Mouse (Mus musculus) stomach, embryonic 15.5 days (tissue): Measurements from ENCODE around the gene Ptprn2. TPM values are rescaled to one million over a fixed set of nuclear protein-coding genes. Genes with fewer than 3 reads are reported as not detected.

Experiments used
- ATAC-seq: fragments of 200-750 bp; cut with Nextera tagmentation; 2 replicates; pipeline ENCODE4 v1.8.0; 2017; ENCODE audit warnings: low read depth, moderate number of reproducible peaks, moderate TSS enrichment; ENCODE audit not compliant: insufficient read depth, low FRiP score
- H3K27ac ChIP-seq: fragments of 300-500 bp; sonication (generic); 2 replicates; pipeline ENCODE4 v1.5.1; 2015; ENCODE audit warnings: mild to moderate bottlenecking, inconsistent platforms
- H3K27me3 ChIP-seq: fragments of 300-500 bp; sonication (generic); replicated peaks from 2 replicates; pipeline ENCODE4 v1.6.1; 2015; ENCODE audit warnings: inconsistent platforms
- H3K36me3 ChIP-seq: fragments of 300-500 bp; sonication (generic); 2 replicates; pipeline ENCODE4 v1.6.1; 2015; ENCODE audit warnings: inconsistent platforms
- H3K4me1 ChIP-seq: fragments of 300-500 bp; sonication (generic); 2 replicates; pipeline ENCODE4 v1.6.1; 2015; ENCODE audit warnings: inconsistent platforms
- H3K4me2 ChIP-seq: fragments of 300-500 bp; sonication (generic); 2 replicates; pipeline ENCODE4 v1.6.1; 2015; ENCODE audit warnings: mild to moderate bottlenecking, inconsistent platforms
- H3K4me3 ChIP-seq: fragments of 300-500 bp; sonication (generic); replicated peaks from 2 replicates; pipeline ENCODE4 v1.5.1; 2015; ENCODE audit warnings: inconsistent platforms
- H3K9ac ChIP-seq: fragments of 300-500 bp; sonication (generic); 2 replicates; pipeline ENCODE4 v1.6.1; 2015; ENCODE audit warnings: inconsistent platforms
- H3K9me3 ChIP-seq: fragments of 300-500 bp; sonication (generic); 2 replicates; pipeline ENCODE4 v1.6.1; 2016; ENCODE audit warnings: inconsistent platforms
- WGBS: fragments of 180-500 bp; shearing (Covaris S2); methylation state at CpG from one replicate; pipeline ENCODE4 v1.1.7; 2015; 5-methylcytosine and 5-hydroxymethylcytosine counted together
- polyA plus RNA-seq: library from polyadenylated mRNA; unstranded; fragments of >200 nt; fragmentation: Nextera tagmentation; extraction: Ambion mirVana; gene quantifications from 2 replicates; pipeline ENCODE4 v1.2.1, GENCODE M21; 2015

The Ptprn2 gene
- polyA plus RNA-seq, 1 experiment from 2014 or later, result 3.7 TPM

- H3K36me3 ChIP-seq, result no peaks in the 10 kb centered on the region
- H3K4me1 ChIP-seq, result no peaks in the 10 kb centered on the region
- no peak overlapping the region for H3K9ac ChIP-seq
- no peak overlapping the region for H3K4me3 ChIP-seq
- H3K27ac ChIP-seq, result no peak overlapping the region
- no peaks in the 10 kb centered on the region for H3K9me3 ChIP-seq
- no peak overlapping the region for H3K4me2 ChIP-seq
- H3K27me3 ChIP-seq, result no peaks in the 10 kb centered on the region
- WGBS, result 80% methylated on average over 1 of the region's 1 CpGs
- ATAC-seq, result no peak
Measured at GRCm38 (mm10) chr12:116873866-116874585, 388.5 kb downstream of the Ptprn2 start.

- Histone ChIP-seq H3K27me3 (no peaks in the 10 kb centered on the region), H3K9me3 (no peaks in the 10 kb centered on the region), H3K9ac (no peak overlapping the region), H3K36me3 (no peaks in the 10 kb centered on the region), H3K4me3 (no peak overlapping the region), H3K27ac (no peak overlapping the region), H3K4me2 (no peak overlapping the region), H3K4me1 (no peaks in the 10 kb centered on the region)
- 61% methylated on average over 6 of the region's 6 CpGs for whole genome bisulfite sequencing
- ATAC-seq, result no peak
Measured at GRCm38 (mm10) chr12:116887496-116888281, 402.2 kb downstream of the Ptprn2 start.

- Histone ChIP-seq H3K36me3 (no peaks in the 10 kb centered on the region), H3K27ac (no peak overlapping the region), H3K4me2 (no peak overlapping the region), H3K27me3 (no peaks in the 10 kb centered on the region), H3K9ac (no peak overlapping the region), H3K9me3 (no peaks in the 10 kb centered on the region), H3K4me1 (no peaks in the 10 kb centered on the region), H3K4me3 (no peak overlapping the region)
- 70% methylated on average over 2 of the region's 2 CpGs for WGBS
- ATAC-seq, result no peak
Measured at GRCm38 (mm10) chr12:116888856-116889255, 403.3 kb downstream of the Ptprn2 start.

GRCm38 (mm10) chr12:116892584-116892983, 407.1 kb downstream of the Ptprn2 start:
- H3K9ac ChIP-seq, result no peak overlapping the region
- H3K4me3 ChIP-seq, result no peak overlapping the region
- H3K9me3 ChIP-seq, result no peaks in the 10 kb centered on the region
- H3K27ac ChIP-seq, result no peak overlapping the region
- H3K4me2 ChIP-seq, result no peak overlapping the region
- H3K36me3 ChIP-seq, result no peaks in the 10 kb centered on the region
- no peak for ATAC-seq
- H3K4me1 ChIP-seq, result no peaks in the 10 kb centered on the region
- 81% methylated on average over 8 of the region's 8 CpGs for WGBS
- no peaks in the 10 kb centered on the region for H3K27me3 ChIP-seq

- no peaks in the 10 kb centered on the region for H3K36me3 ChIP-seq
- no peak overlapping the region for H3K9ac ChIP-seq
- H3K4me3 ChIP-seq, result no peak overlapping the region
- no peaks in the 10 kb centered on the region for H3K27me3 ChIP-seq
- H3K4me2 ChIP-seq, result no peak overlapping the region
- no peak for ATAC-seq
- H3K9me3 ChIP-seq, result no peaks in the 10 kb centered on the region
- no peaks in the 10 kb centered on the region for H3K4me1 ChIP-seq
- 42% methylated on average over 2 of the region's 2 CpGs for WGBS
- H3K27ac ChIP-seq, result no peak overlapping the region
Measured at GRCm38 (mm10) chr12:116896651-116897050, 411.1 kb downstream of the Ptprn2 start.

GRCm38 (mm10) chr12:116901773-116902172, 416.3 kb downstream of the Ptprn2 start:
- no peak overlapping the region for H3K4me3 ChIP-seq
- WGBS, result 73% methylated on average over 3 of the region's 3 CpGs
- H3K9me3 ChIP-seq, result no peaks in the 10 kb centered on the region
- H3K9ac ChIP-seq, result no peak overlapping the region
- no peaks in the 10 kb centered on the region for H3K27me3 ChIP-seq
- H3K27ac ChIP-seq, result no peak overlapping the region
- no peaks in the 10 kb centered on the region for H3K4me1 ChIP-seq
- no peaks in the 10 kb centered on the region for H3K36me3 ChIP-seq
- no peak overlapping the region for H3K4me2 ChIP-seq
- no peak for ATAC-seq

GRCm38 (mm10) chr12:116907424-116907823, 421.9 kb downstream of the Ptprn2 start:
- Histone ChIP-seq H3K4me1 (no peaks in the 10 kb centered on the region), H3K27ac (no peak overlapping the region), H3K36me3 (no peaks in the 10 kb centered on the region), H3K27me3 (no peaks in the 10 kb centered on the region), H3K4me2 (no peak overlapping the region), H3K9me3 (no peaks in the 10 kb centered on the region), H3K4me3 (no peak overlapping the region), H3K9ac (no peak overlapping the region)
- WGBS, result 53% methylated on average over 1 of the region's 1 CpGs
- peak; percentile 47; the same call in 1 of the 2 replicates for ATAC-seq

- WGBS, result 63% methylated on average over 2 of the region's 2 CpGs
- ATAC-seq, result no peak
- no peaks in the 10 kb centered on the region for H3K4me1 ChIP-seq
Measured at GRCm38 (mm10) chr12:116908668-116909067, 423.1 kb downstream of the Ptprn2 start.

GRCm38 (mm10) chr12:116916776-116917175, 431.3 kb downstream of the Ptprn2 start:
- no peak overlapping the region for H3K27ac ChIP-seq
- H3K36me3 ChIP-seq, result no peaks in the 10 kb centered on the region
- H3K27me3 ChIP-seq, result no peaks in the 10 kb centered on the region
- no peak overlapping the region for H3K9ac ChIP-seq
- 32% methylated on average over 5 of the region's 5 CpGs for WGBS
- no peak overlapping the region for H3K4me3 ChIP-seq
- no peak overlapping the region for H3K4me2 ChIP-seq
- no peaks in the 10 kb centered on the region for H3K9me3 ChIP-seq
- H3K4me1 ChIP-seq, result no peaks in the 10 kb centered on the region
- no peak for ATAC-seq

More at GRCm38 (mm10) chr12:116908668-116909067, 423.1 kb downstream of the Ptprn2 start:
- no peak overlapping the region for H3K27ac ChIP-seq
- no peaks in the 10 kb centered on the region for H3K36me3 ChIP-seq
- no peak overlapping the region for H3K4me2 ChIP-seq
- H3K9me3 ChIP-seq, result no peaks in the 10 kb centered on the region
- no peak overlapping the region for H3K4me3 ChIP-seq
- H3K27me3 ChIP-seq, result no peaks in the 10 kb centered on the region
- H3K9ac ChIP-seq, result no peak overlapping the region

- ATAC-seq, result no peak
- Histone ChIP-seq H3K4me1 (no peaks in the 10 kb centered on the region), H3K27me3 (no peaks in the 10 kb centered on the region), H3K4me2 (no peak overlapping the region), H3K9me3 (no peaks in the 10 kb centered on the region), H3K36me3 (no peaks in the 10 kb centered on the region), H3K4me3 (no peak overlapping the region), H3K27ac (no peak overlapping the region), H3K9ac (no peak overlapping the region)
- 70% methylated on average over 6 of the region's 6 CpGs for WGBS
Measured at GRCm38 (mm10) chr12:116919185-116919584, 433.7 kb downstream of the Ptprn2 start.

- H3K4me3 ChIP-seq, result no peak overlapping the region
- no peak overlapping the region for H3K27ac ChIP-seq
- H3K4me1 ChIP-seq, result no peaks in the 10 kb centered on the region
- no peaks in the 10 kb centered on the region for H3K27me3 ChIP-seq
- H3K9me3 ChIP-seq, result no peaks in the 10 kb centered on the region
- 74% methylated on average over 22 of the region's 22 CpGs for WGBS
- no peaks in the 10 kb centered on the region for H3K36me3 ChIP-seq
- ATAC-seq, result no peak
- no peak overlapping the region for H3K4me2 ChIP-seq
- no peak overlapping the region for H3K9ac ChIP-seq
Measured at GRCm38 (mm10) chr12:116919691-116920526, 434.4 kb downstream of the Ptprn2 start.

- 68% methylated on average over 5 of the region's 5 CpGs for WGBS
- no peak overlapping the region for H3K4me2 ChIP-seq
- no peak for ATAC-seq
- no peak overlapping the region for H3K4me3 ChIP-seq
- no peak overlapping the region for H3K27ac ChIP-seq
- no peaks in the 10 kb centered on the region for H3K27me3 ChIP-seq
- H3K36me3 ChIP-seq, result no peaks in the 10 kb centered on the region
- H3K9ac ChIP-seq, result no peak overlapping the region
- H3K4me1 ChIP-seq, result no peaks in the 10 kb centered on the region
- H3K9me3 ChIP-seq, result no peaks in the 10 kb centered on the region
Measured at GRCm38 (mm10) chr12:116927115-116927514, 441.6 kb downstream of the Ptprn2 start.
